Mouse (Mus musculus) inflammation-experienced regulatory T-cells, adult 6 months (primary cell): ENCODE data around the gene Cnn3. TPM values are rescaled to one million over a fixed set of nuclear protein-coding genes. Genes with fewer than 3 reads are reported as not detected.

Source experiments
- ATAC-seq: one replicate; pipeline ENCODE4 v1.8.0; 2017
- polyA plus RNA-seq, 3 experiments: library from polyadenylated mRNA; unstranded; fragments of 100-300 nt; shearing (Covaris generic); gene quantifications; one replicate each; pipeline ENCODE4 v1.2.1; 2017

The Cnn3 gene
- polyA plus RNA-seq, 3 experiments from 2014 or later, result 1.4 to 2.3 (median 2.1) TPM

- no peak for ATAC-seq
These were observed 7.4 kb upstream of the Cnn3 start for GRCm38 (mm10) chr3:121418850-121419435.

DNA sequence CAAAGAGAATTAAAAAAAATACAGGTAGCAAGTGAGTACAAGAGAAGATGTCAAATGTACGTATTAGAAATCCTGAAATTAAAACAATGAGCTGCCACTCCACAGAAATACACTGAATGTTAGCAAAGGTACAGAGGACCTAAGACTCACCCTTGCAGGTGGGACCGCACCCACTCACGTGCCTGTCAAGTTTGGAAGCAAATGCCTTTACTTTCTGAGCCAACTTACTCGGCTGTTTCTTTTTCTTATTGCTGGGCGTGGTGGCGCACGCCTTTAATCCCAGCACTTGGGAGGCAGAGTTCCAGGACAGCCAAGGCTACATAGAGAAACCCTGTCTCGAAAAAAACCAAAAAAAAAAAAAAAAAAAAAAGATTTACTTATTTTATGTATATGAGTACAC lies 3.9 kb upstream of the Cnn3 start:
- ATAC-seq, result no peak

- ATAC-seq, result peak; percentile 61
These were observed 573 bp downstream of the Cnn3 start for GRCm38 (mm10) chr3:121426621-121427519.

- ATAC-seq, result no peak
These were observed 1.2 kb downstream of the Cnn3 start for GRCm38 (mm10) chr3:121427520-121427908.

DNA sequence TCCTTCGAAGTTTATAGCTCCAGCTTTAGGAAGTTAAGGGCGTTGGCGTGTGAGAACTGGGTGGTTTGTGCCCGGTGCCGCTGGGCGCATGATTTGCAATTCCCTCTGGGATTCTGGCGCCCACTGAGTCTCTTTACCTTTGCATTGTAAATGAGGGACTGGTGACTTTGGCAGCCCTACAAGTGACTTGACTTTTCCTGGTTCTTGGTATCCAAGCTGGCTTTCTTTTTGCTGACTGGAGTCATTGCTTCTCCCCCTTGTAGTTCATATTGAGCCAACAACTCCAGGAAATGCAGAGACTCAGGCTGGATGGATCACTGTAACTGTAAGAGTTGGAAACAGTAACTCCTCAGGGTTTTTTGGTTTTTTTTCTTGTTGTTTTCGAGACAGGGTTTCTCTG lies 1.9 kb downstream of the Cnn3 start:
- no peak for ATAC-seq

DNA sequence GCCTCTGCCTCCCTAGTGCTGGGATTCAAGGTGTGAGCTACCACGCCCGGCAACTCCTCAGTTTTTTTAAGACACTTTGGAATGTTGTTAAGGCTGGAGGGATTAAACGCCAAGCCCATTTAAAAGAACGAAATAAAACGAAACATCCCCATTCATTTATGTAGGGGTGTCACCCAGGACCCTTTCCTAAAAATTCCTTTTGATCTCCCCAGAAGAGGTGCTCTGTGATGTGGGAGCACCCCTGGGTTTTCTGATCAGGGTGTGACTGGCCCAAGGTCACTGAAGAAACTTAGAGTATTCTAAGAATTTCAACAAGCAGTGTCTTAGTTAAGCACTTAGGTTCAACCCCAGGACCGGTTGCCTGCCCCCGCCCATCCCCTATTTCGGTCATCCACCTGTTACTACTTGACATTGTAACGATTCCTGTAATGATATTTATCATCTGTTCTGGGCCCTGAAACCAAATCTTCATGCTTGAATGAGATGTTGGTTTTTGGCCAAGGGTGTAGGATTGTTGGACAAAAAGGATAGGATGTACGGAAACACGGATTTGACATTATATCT lies 2.5 kb downstream of the Cnn3 start:
- ATAC-seq, result no peak

- ATAC-seq, result no peak
These were observed 3.2 kb downstream of the Cnn3 start for GRCm38 (mm10) chr3:121429469-121429868.

GRCm38 (mm10) chr3:121430289-121430936 lies 4.1 kb downstream of the Cnn3 start:
- no peak for ATAC-seq

DNA sequence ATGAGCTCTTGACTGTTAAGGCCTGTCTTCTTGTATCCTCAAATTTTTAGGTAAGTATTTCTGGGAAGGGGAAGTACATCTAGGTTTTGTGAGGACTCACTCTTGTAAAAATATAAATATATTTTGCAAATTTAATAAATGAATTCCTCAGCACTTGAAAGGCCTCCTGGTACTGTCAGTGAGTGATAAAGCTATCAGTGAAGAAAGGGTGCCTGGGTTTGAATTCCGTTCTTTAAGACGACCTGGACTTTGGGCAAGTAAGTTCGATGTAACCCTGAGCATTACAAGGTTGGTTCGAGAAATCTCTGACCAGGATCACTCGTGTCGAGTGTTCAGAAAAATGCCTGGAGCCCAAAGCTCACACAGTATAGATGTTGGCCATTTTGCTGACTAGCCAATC lies 7.1 kb downstream of the Cnn3 start:
- no peak for ATAC-seq

- no peak for ATAC-seq
These were observed 7.8 kb downstream of the Cnn3 start for GRCm38 (mm10) chr3:121433968-121434533.

GRCm38 (mm10) chr3:121435296-121435695 lies 9.0 kb downstream of the Cnn3 start:
- no peak for ATAC-seq

DNA sequence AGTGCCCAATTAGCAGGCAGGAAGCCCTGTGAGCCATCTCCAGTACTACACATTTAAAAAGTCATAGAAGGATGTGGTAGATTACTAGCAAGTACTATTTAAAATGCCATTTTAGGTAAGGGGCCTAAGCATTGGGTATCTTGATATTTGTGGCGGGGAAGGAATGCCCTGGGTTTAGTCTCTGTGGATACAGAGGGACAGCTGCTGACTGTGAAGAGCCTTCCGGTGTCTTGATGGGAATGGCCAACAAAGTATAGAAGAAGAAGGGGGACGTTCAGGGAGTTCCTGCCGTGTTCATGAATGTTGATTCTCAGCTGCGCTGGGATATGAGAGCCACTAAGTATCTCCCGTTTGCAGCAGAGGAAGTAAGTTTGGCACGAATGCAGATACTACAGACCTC lies 10.8 kb downstream of the Cnn3 start:
- ATAC-seq, result no peak

- ATAC-seq, result no peak
These were observed 11.7 kb downstream of the Cnn3 start for GRCm38 (mm10) chr3:121437996-121438395.

GRCm38 (mm10) chr3:121439623-121440161 lies 13.4 kb downstream of the Cnn3 start:
- no peak for ATAC-seq

DNA sequence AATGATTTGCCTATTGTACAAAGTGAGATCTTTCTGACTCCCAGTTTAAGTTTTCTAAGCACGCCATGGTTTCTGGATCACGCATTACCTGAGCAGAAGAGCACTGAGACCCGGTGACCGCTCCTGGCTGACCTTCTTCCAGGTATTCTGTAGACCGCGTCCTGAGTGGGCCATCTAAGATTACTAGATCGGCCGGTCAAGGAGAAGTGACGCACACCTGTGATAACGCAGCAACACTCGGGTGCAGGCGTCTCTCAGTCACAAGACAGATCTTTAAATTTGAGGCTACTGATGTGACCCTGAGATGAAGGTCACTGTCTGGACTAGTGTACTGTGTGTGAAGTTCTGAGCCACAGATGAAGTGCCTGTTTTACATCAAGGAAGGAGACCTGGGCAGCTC lies 15.2 kb downstream of the Cnn3 start:
- ATAC-seq, result no peak

DNA sequence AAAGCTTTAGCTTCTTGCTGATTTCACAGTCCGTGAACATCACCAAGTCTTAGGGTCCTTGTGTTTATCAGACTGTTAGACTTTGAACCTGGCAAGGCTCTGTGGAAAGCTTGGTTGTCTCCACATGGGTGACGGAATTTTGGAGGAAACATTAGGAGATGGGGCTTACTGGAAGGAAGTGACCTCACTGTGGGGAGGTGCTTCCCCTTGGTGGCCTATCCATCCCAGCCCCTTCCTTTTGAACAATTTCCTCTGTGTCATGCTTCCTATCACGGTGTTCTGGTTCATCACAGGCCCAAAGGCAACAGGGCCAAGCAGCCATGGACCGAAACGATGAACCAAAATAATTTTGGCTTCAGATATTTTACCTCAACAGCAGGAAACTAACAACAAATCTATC lies 16.0 kb downstream of the Cnn3 start:
- no peak for ATAC-seq

DNA sequence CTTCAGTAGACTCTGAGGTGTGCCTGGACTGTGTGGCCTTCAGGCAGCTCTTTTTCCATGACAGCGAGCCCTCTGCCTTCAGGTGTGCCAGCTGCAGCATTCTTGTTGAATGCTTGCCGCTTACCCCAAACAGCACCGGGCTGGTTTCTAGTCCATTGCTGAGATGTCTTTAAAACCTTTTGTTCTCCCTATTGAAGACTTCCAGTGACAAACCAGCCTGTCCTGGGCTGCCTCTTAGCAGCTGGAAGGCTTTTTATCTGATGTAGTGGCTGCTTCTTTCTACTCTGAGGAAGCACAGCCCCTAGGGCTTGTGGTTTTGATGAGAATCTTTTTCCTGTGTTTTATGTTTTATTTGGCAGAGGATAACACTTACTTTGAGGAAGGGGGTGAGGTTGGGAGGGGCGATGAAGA lies 17.6 kb downstream of the Cnn3 start:
- ATAC-seq, result no peak

DNA sequence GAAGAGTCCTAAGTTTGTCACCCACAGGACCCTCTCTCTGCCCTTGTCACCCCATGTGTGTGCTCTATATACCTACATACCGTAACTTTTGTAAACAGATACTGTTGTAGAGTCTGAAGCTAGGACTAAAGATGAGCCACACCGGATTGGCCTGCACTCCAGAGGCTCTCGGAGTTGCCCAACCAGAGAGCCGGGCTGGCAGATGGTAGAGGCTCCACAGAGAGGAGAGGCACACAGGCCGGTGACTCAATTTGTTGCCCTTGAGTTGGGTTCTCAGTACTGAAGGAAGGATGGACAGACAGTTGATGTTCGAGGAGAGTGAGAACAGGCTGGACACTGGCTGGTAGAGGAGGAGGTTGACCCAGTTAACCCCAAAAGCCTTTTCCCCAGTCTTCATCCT lies 18.1 kb downstream of the Cnn3 start:
- no peak for ATAC-seq

GRCm38 (mm10) chr3:121446454-121446853 lies 20.2 kb downstream of the Cnn3 start:
- no peak for ATAC-seq

- ATAC-seq, result no peak
These were observed 21.8 kb downstream of the Cnn3 start for GRCm38 (mm10) chr3:121448029-121448468.

DNA sequence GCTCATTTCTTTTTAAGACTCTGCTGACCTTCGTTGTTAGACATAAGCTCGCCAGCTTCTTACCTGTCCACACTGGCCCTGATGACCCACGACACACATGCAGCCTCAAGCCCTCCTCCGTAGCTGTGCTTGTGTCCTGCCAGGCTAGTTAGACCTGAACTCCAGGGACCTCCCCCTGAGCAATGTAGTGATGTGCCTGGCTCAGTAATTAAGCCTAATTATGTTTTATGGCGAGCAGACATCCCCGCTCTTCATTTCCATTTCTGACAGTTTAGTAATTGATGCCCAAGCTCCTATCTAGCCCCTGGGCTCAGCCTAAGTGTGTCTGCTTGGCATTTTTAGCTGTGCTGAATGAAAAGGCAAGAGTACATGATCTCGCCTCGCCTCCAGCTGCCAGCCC lies 22.3 kb downstream of the Cnn3 start:
- ATAC-seq, result no peak

DNA sequence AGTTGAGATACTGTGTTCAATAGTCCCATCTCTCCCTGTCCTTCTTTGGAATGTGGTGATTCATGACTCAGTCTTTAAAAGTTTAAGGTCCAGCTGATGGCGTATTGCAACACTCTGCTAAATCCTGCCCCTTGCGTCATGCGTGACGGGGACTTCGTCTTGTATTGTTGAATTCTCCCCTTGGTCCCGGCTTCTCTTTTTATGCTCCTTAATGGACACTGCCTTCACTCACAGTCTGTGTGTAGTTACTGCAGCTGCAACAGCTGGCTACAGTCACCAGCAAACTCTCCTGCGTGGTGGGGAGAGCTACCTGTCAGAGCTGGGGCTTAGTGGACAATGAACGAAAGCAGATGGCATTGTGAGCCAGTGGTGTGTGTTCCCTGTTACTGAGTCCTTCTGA lies 23.2 kb downstream of the Cnn3 start:
- no peak for ATAC-seq

- ATAC-seq, result no peak
These were observed 25.1 kb downstream of the Cnn3 start for GRCm38 (mm10) chr3:121451404-121451803.
